In genomic region chr9:42244173-42244572, GRCm38 (mm10) we compare ENCODE assay signal across 18 mouse cellular contexts.
"Had no signal": no experiment of that assay in that cellular context is flagged by ENCODE, and none has a peak within 500 bp of the region (broad histone marks: within the 10 kb centered on the region; RNA-seq: fewer than 3 reads in every experiment).

No protein-coding gene starts in this region.

- H3K27me3 ChIP-seq: liver, embryonic 13.5 days; midbrain, embryonic 15.5 days; neural tube, embryonic 12.5 days had no signal

- H3K9me3 ChIP-seq: limb, embryonic 10.5 days; liver, embryonic 13.5 days; midbrain, embryonic 12.5 days; midbrain, embryonic 15.5 days had no signal

- H3K27ac ChIP-seq: kidney, postnatal 0 days; layer of hippocampus, adult 2 months; limb, embryonic 10.5 days; limb, embryonic 13.5 days; liver, embryonic 13.5 days; macrophage; midbrain, embryonic 12.5 days; midbrain, embryonic 15.5 days; neural tube, embryonic 12.5 days had no signal

- ATAC-seq: lung, postnatal 0 days; midbrain, embryonic 15.5 days had no signal

- H3K4me2 ChIP-seq: limb, embryonic 13.5 days; liver, embryonic 13.5 days; lung, embryonic 14.5 days; midbrain, embryonic 12.5 days; midbrain, embryonic 15.5 days; neural tube, embryonic 12.5 days had no signal

- H3K4me3 ChIP-seq: layer of hippocampus, adult 2 months; limb, embryonic 10.5 days; limb, embryonic 13.5 days; liver, embryonic 13.5 days; midbrain, embryonic 12.5 days; midbrain, embryonic 15.5 days; neural tube, embryonic 12.5 days had no signal

- DNase-seq: kidney, postnatal 25 days; layer of hippocampus, adult 9-11 months; liver; liver, embryonic 13.5 days; lung, embryonic 14.5 days; retina, postnatal 1 day; right cerebral cortex, postnatal 25 days; thymus, adult 18-20 months; thymus, postnatal 36 days had no signal

- H3K9ac ChIP-seq: limb, embryonic 13.5 days; liver, embryonic 13.5 days; lung, embryonic 14.5 days; midbrain, embryonic 12.5 days; midbrain, embryonic 15.5 days; neural tube, embryonic 12.5 days had no signal

- H3K36me3 ChIP-seq: limb, embryonic 10.5 days; limb, embryonic 13.5 days; liver, embryonic 13.5 days; midbrain, embryonic 12.5 days; midbrain, embryonic 15.5 days; neural tube, embryonic 12.5 days had no signal

- H3K4me1 ChIP-seq: liver, embryonic 13.5 days had no signal
